Mouse (Mus musculus) forebrain, embryonic 15.5 days (tissue): ENCODE measurements around the gene Il2rb. TPM values are rescaled to one million over a fixed set of nuclear protein-coding genes. Genes with fewer than 3 reads are reported as not detected.

Experiments used
- ATAC-seq: fragments of 200-750 bp; cut with Nextera tagmentation; replicated peaks from 2 replicates; pipeline ENCODE4 v1.8.0; 2017; ENCODE audit warnings: mild to moderate bottlenecking, moderate TSS enrichment, moderate library complexity
- H3K27ac ChIP-seq: fragments of 300-500 bp; sonication (generic); replicated peaks from 2 replicates; pipeline ENCODE4 v1.5.1; 2015; ENCODE audit warnings: mild to moderate bottlenecking, inconsistent platforms
- H3K27me3 ChIP-seq: fragments of 300-500 bp; sonication (generic); 2 replicates; pipeline ENCODE4 v1.6.1; 2015; ENCODE audit warnings: inconsistent platforms
- H3K36me3 ChIP-seq: fragments of 300-500 bp; sonication (generic); 2 replicates; pipeline ENCODE4 v1.6.1; 2015; ENCODE audit warnings: mild to moderate bottlenecking, inconsistent platforms
- H3K4me1 ChIP-seq: fragments of 300-500 bp; sonication (generic); 2 replicates; pipeline ENCODE4 v1.6.1; 2015; ENCODE audit warnings: inconsistent platforms
- H3K4me2 ChIP-seq: fragments of 300-500 bp; sonication (generic); replicated peaks from 2 replicates; pipeline ENCODE4 v1.6.1; 2015; ENCODE audit warnings: mild to moderate bottlenecking, inconsistent platforms
- H3K4me3 ChIP-seq: fragments of 300-500 bp; sonication (generic); 2 replicates; pipeline ENCODE4 v1.5.1; 2015; ENCODE audit warnings: mild to moderate bottlenecking, inconsistent platforms
- H3K9ac ChIP-seq: fragments of 300-500 bp; sonication (generic); replicated peaks from 2 replicates; pipeline ENCODE4 v1.6.1; 2015; ENCODE audit warnings: mild to moderate bottlenecking, inconsistent platforms
- H3K9me3 ChIP-seq: fragments of 300-500 bp; sonication (generic); 2 replicates; pipeline ENCODE4 v1.6.1; 2016; ENCODE audit warnings: inconsistent platforms
- WGBS: fragments of 180-500 bp; shearing (Covaris S2); methylation state at CpG from one replicate; pipeline ENCODE4 v1.1.7; 2015; ENCODE audit warnings: mixed read lengths; 5-methylcytosine and 5-hydroxymethylcytosine counted together
- polyA plus RNA-seq: library from polyadenylated mRNA; unstranded; fragments of >200 nt; fragmentation: Nextera tagmentation; extraction: Ambion mirVana; gene quantifications from 2 replicates; pipeline ENCODE4 v1.2.1, GENCODE M21; 2015

Gene Il2rb
- polyA plus RNA-seq, 1 experiment from 2014 or later = not detected

DNA sequence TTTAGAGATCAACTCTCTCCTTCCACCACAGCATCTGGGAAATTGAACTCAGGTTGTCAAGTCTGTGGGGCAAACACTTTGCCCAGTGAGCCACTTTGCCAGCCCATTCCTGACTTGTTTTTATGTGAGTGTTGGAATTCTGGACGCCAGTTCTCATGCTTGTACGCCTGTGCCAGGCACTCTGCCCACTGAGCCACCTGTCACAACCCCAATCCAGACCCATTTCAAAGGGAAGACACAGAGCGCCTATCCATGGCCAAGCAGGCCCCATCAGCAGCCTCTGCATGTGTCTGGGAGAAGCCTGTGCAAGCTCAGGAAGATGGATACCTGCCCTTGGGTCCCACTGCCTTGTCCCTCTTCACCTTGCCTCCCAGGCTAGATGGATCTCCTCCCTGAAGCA lies 3.8 kb downstream of the Il2rb start:
- no peak overlapping the region for H3K4me2 ChIP-seq
- H3K9me3 ChIP-seq = no peaks in the 10 kb centered on the region
- H3K4me1 ChIP-seq = no peaks in the 10 kb centered on the region
- no peaks in the 10 kb centered on the region for H3K36me3 ChIP-seq
- no peak overlapping the region for H3K4me3 ChIP-seq
- ATAC-seq = no peak
- H3K27me3 ChIP-seq = no peaks in the 10 kb centered on the region
- no peak overlapping the region for H3K27ac ChIP-seq
- WGBS = 85% methylated on average over 3 of the region's 3 CpGs
- H3K9ac ChIP-seq = no peak overlapping the region

DNA sequence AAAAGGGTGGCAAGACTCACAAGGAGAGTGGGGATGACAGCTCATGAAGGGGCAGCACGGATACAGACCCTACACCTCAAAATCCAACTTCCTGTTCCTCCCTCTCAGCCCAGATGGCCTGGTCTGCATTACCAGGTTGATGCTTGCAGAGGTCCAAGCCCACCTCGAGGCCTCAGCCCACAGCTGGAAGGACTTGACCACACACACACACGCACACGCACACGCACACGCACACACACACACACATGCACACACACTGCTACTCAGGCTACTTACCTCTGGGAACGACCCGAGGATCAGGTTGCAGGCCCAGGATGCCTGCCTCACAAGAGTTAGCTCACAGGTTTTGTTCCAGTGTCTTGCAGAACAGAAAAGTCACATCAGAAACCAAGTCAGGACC lies 5.2 kb downstream of the Il2rb start:
- Histone ChIP-seq H3K4me1 (no peaks in the 10 kb centered on the region), H3K4me2 (no peak overlapping the region), H3K27ac (no peak overlapping the region), H3K4me3 (no peak overlapping the region), H3K9ac (no peak overlapping the region), H3K36me3 (no peaks in the 10 kb centered on the region), H3K27me3 (no peaks in the 10 kb centered on the region), H3K9me3 (no peaks in the 10 kb centered on the region)
- 73% methylated on average over 8 of the region's 8 CpGs for WGBS
- no peak for ATAC-seq

- H3K36me3 ChIP-seq = no peaks in the 10 kb centered on the region
- H3K27ac ChIP-seq = no peak overlapping the region
- no peaks in the 10 kb centered on the region for H3K4me1 ChIP-seq
- ATAC-seq = no peak
- 88% methylated on average over 3 of the region's 3 CpGs for WGBS
- H3K27me3 ChIP-seq = no peaks in the 10 kb centered on the region
- no peak overlapping the region for H3K4me3 ChIP-seq
- H3K4me2 ChIP-seq = no peak overlapping the region
- no peaks in the 10 kb centered on the region for H3K9me3 ChIP-seq
- no peak overlapping the region for H3K9ac ChIP-seq
These were observed 5.8 kb downstream of the Il2rb start for GRCm38 (mm10) chr15:78489248-78489647.

- Histone ChIP-seq H3K9ac (no peak overlapping the region), H3K9me3 (no peaks in the 10 kb centered on the region), H3K27ac (no peak overlapping the region), H3K36me3 (no peaks in the 10 kb centered on the region), H3K4me2 (no peak overlapping the region), H3K27me3 (no peaks in the 10 kb centered on the region), H3K4me3 (no peak overlapping the region), H3K4me1 (no peaks in the 10 kb centered on the region)
- no peak for ATAC-seq
- 56% methylated on average over 4 of the region's 4 CpGs for WGBS
These were observed 8.0 kb downstream of the Il2rb start for GRCm38 (mm10) chr15:78487066-78487465.

DNA sequence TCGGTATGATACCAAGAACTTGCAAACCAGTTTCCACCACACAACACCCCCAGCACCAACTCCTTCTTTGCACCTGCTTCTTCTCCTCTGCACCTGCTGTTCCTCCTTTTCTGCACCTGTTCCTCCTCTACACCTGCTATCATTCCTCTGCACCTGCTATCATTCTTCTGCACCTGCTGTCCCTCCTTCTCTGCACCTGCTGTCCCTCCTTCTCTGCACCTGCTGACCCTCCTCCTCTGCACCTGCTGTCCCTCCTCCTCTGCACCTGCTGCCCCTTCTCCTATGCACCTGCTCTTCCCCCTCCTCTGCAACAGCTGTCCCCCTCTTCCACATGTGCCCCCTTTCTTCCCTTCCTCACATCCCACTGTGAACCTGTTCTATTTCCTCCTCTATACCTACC lies 8.5 kb downstream of the Il2rb start:
- Histone ChIP-seq H3K36me3 (no peaks in the 10 kb centered on the region), H3K4me1 (no peaks in the 10 kb centered on the region), H3K27ac (no peak overlapping the region), H3K9me3 (no peaks in the 10 kb centered on the region), H3K9ac (no peak overlapping the region), H3K4me2 (no peak overlapping the region), H3K27me3 (no peaks in the 10 kb centered on the region), H3K4me3 (no peak overlapping the region)
- 93% methylated on average over 1 of the region's 1 CpGs for WGBS
- no peak for ATAC-seq

DNA sequence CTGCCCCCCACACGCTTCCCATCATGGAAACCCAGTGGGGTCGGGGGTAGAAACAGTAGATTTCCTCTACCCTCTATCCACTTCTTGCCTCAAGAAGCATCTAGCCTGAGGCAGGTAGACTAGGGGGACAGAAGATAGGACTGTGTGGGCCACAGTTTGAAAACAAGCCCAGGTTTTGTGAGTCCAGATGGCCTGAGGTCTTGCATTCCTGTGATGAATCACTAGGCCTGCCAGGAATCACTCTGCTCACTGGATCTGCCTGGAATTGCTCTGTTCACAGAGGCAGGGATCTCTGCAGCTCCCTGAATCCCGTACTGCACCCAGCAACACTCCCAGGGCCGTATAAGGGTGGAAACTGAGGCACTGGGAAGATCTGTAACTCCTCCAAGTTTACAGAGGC lies 11.8 kb downstream of the Il2rb start:
- WGBS = 81% methylated on average over 4 of the region's 4 CpGs
- H3K9ac ChIP-seq = no peak overlapping the region

DNA sequence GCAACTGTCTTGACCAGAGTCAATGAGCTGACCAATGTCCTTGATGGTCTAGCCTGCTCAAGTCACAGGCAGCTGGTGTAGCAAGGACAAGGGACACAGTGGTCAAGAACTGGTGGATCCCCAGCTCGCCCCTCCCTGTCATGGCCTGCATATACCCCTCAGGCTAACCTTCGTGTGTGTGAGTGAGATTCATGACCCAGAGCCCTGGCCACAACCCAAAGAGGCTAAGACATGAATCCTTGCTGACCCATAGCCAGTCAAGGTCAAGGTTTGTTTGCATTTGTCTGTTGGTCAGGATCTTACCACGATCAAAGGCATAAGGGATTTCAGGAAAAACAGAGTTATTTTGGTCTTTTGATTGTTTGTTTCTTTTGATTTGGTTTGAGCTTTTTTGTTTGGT lies 12.6 kb downstream of the Il2rb start:
- no peak overlapping the region for H3K27ac ChIP-seq
- H3K4me3 ChIP-seq = no peak overlapping the region
- no peaks in the 10 kb centered on the region for H3K4me1 ChIP-seq
- 76% methylated on average over 3 of the region's 3 CpGs for WGBS
- H3K27me3 ChIP-seq = no peaks in the 10 kb centered on the region
- no peaks in the 10 kb centered on the region for H3K9me3 ChIP-seq
- ATAC-seq = no peak
- H3K36me3 ChIP-seq = no peaks in the 10 kb centered on the region
- no peak overlapping the region for H3K4me2 ChIP-seq
- no peak overlapping the region for H3K9ac ChIP-seq

More for the DNA sequence above, 11.8 kb downstream of the Il2rb start:
- Histone ChIP-seq H3K27ac (no peak overlapping the region), H3K4me1 (no peaks in the 10 kb centered on the region), H3K9me3 (no peaks in the 10 kb centered on the region), H3K4me2 (no peak overlapping the region), H3K27me3 (no peaks in the 10 kb centered on the region), H3K4me3 (no peak overlapping the region), H3K36me3 (no peaks in the 10 kb centered on the region)
- ATAC-seq = no peak

GRCm38 (mm10) chr15:78481448-78482000 lies 13.5 kb downstream of the Il2rb start:
- Histone ChIP-seq H3K27ac (no peak overlapping the region), H3K9me3 (no peaks in the 10 kb centered on the region), H3K9ac (no peak overlapping the region), H3K27me3 (no peaks in the 10 kb centered on the region), H3K4me1 (no peaks in the 10 kb centered on the region), H3K4me3 (no peak overlapping the region), H3K4me2 (no peak overlapping the region), H3K36me3 (no peaks in the 10 kb centered on the region)
- WGBS = 50% methylated on average over 9 of the region's 9 CpGs
- no peak for ATAC-seq

GRCm38 (mm10) chr15:78480991-78481390 lies 14.1 kb downstream of the Il2rb start:
- H3K9me3 ChIP-seq = no peaks in the 10 kb centered on the region
- 90% methylated on average over 2 of the region's 2 CpGs for WGBS
- H3K4me2 ChIP-seq = no peak overlapping the region
- H3K4me1 ChIP-seq = no peaks in the 10 kb centered on the region
- ATAC-seq = no peak
- no peak overlapping the region for H3K27ac ChIP-seq
- H3K9ac ChIP-seq = no peak overlapping the region
- H3K27me3 ChIP-seq = no peaks in the 10 kb centered on the region
- H3K4me3 ChIP-seq = no peak overlapping the region
- no peaks in the 10 kb centered on the region for H3K36me3 ChIP-seq

GRCm38 (mm10) chr15:78480111-78480510 lies 15.0 kb downstream of the Il2rb start:
- no peaks in the 10 kb centered on the region for H3K9me3 ChIP-seq
- H3K4me1 ChIP-seq = no peaks in the 10 kb centered on the region
- no peak overlapping the region for H3K9ac ChIP-seq
- no peaks in the 10 kb centered on the region for H3K27me3 ChIP-seq
- no peak overlapping the region for H3K4me2 ChIP-seq
- H3K4me3 ChIP-seq = no peak overlapping the region
- ATAC-seq = no peak
- 80% methylated on average over 7 of the region's 7 CpGs for WGBS
- H3K36me3 ChIP-seq = no peaks in the 10 kb centered on the region
- H3K27ac ChIP-seq = no peak overlapping the region

- WGBS = 83% methylated on average over 5 of the region's 5 CpGs
- H3K4me1 ChIP-seq = no peaks in the 10 kb centered on the region
- ATAC-seq = no peak
These were observed 15.6 kb downstream of the Il2rb start for GRCm38 (mm10) chr15:78479470-78479869.

DNA sequence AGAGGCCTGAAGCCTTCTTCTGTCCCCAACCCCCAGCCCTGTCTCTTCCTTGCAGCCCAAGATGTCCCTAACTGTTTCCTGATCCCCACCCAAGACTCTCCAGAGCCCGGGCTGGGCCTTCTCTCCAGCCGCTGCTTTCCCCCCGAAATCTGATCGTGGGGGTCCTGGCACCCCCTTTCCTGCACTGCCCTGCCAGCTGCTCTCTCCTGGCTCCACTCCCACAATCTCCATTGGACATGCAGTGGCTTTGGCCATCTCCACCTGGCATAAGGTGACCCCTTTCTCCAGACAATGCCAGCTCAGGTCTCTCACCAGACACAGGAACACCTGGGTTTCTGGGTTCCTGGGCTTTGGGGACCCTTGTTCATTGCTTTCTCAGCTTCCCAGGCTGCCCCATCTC lies 17.0 kb downstream of the Il2rb start:
- no peak overlapping the region for H3K27ac ChIP-seq
- no peaks in the 10 kb centered on the region for H3K9me3 ChIP-seq
- no peaks in the 10 kb centered on the region for H3K36me3 ChIP-seq
- H3K4me1 ChIP-seq = no peaks in the 10 kb centered on the region
- no peak overlapping the region for H3K4me3 ChIP-seq
- no peak overlapping the region for H3K4me2 ChIP-seq
- H3K9ac ChIP-seq = no peak overlapping the region
- no peak for ATAC-seq
- 91% methylated on average over 4 of the region's 4 CpGs for WGBS
- H3K27me3 ChIP-seq = no peaks in the 10 kb centered on the region

More at GRCm38 (mm10) chr15:78479470-78479869, 15.6 kb downstream of the Il2rb start:
- H3K9me3 ChIP-seq = no peaks in the 10 kb centered on the region
- H3K4me3 ChIP-seq = no peak overlapping the region
- H3K27ac ChIP-seq = no peak overlapping the region
- no peak overlapping the region for H3K4me2 ChIP-seq
- no peaks in the 10 kb centered on the region for H3K36me3 ChIP-seq
- no peaks in the 10 kb centered on the region for H3K27me3 ChIP-seq
- no peak overlapping the region for H3K9ac ChIP-seq

- Histone ChIP-seq H3K9me3 (no peaks in the 10 kb centered on the region), H3K4me2 (no peak overlapping the region), H3K27me3 (no peaks in the 10 kb centered on the region), H3K9ac (no peak overlapping the region), H3K4me1 (no peaks in the 10 kb centered on the region), H3K4me3 (no peak overlapping the region), H3K27ac (no peak overlapping the region), H3K36me3 (no peaks in the 10 kb centered on the region)
- ATAC-seq = no peak
- WGBS = 77% methylated on average over 1 of the region's 1 CpGs
These were observed 18.2 kb downstream of the Il2rb start for GRCm38 (mm10) chr15:78476878-78477277.
